Mouse (Mus musculus): ENCODE data around the gene Vmn2r4. TPM values are rescaled to one million over a fixed set of nuclear protein-coding genes. Genes with fewer than 3 reads are reported as not detected.
A peak's percentile ranks its signal among the peaks of the same experiment; 100 is the strongest.
"Not testable (repeated sequence)": the region's sequence is repeated elsewhere in the genome, so short reads cannot be mapped to it uniquely, and the experiment has no call there.

Vmn2r4 gene
- not detected in 2 replicates for polyA plus RNA-seq (2015; fragmentation: Nextera tagmentation; extraction: Ambion mirVana)

DNA sequence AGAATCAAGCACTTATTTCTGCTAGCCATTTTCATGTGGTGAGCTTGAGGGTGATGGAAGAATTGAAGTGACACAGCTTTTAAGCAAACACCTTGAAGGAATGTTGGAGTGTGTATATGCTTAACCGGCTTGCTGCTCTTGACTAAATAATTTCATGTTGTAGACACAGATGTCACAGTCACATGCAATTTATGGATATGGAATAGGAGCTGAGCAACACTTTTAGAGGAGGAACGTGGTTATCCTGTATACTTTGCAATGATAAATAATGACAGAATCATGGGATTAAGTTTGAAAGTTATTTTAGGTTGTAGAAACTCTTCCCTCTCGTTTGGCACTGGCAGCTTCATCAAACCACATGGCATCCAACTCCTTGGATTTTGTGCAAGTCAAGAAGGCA lies at the start of gene Vmn2r4:
Vmn2r4 (minus strand) TSS at position 101 of the 400 bp plus-strand sequence.
- not testable (repeated sequence) for ATAC-seq (ENCODE audit: low FRiP score)
- 82% methylated on average over 3 of the region's 3 CpGs for WGBS

DNA sequence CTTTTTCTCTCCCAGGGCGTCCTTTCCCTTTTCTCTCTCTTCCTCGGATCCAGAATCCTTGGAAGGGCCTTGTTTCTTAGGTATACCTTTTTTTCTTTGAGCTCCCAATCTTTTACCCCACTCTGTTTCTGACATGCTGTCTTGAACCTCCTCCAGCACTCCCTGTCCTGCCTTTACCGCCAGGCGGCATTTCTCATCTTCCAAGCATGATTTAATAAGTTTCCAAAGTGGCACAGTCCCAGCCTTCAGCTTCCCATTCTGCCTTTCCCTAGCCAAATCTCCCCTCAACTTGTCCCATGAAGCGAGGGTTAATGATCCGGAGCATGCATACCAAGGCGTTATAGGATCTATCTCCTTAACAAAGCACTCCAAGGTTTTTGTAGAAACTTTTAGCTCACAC lies 19.1 kb upstream of the Vmn2r4 start:
- H3K9ac ChIP-seq (replicated peaks); H3K4me3 ChIP-seq (replicated peaks); H3K4me2 ChIP-seq; H3K9me3 ChIP-seq (replicated peaks); H3K27me3 ChIP-seq (replicated peaks); ATAC-seq (ENCODE audit: low FRiP score); H3K36me3 ChIP-seq; H3K27ac ChIP-seq (replicated peaks); H3K4me1 ChIP-seq: not testable (repeated sequence)
- WGBS, result 91% methylated on average over 7 of the region's 7 CpGs

More for the DNA sequence above, at the start of gene Vmn2r4:
- H3K4me3 ChIP-seq (replicated peaks); H3K36me3 ChIP-seq; H3K9me3 ChIP-seq (replicated peaks); H3K4me1 ChIP-seq; H3K9ac ChIP-seq (replicated peaks); H3K27me3 ChIP-seq (replicated peaks); H3K27ac ChIP-seq (replicated peaks); H3K4me2 ChIP-seq: not testable (repeated sequence)

DNA sequence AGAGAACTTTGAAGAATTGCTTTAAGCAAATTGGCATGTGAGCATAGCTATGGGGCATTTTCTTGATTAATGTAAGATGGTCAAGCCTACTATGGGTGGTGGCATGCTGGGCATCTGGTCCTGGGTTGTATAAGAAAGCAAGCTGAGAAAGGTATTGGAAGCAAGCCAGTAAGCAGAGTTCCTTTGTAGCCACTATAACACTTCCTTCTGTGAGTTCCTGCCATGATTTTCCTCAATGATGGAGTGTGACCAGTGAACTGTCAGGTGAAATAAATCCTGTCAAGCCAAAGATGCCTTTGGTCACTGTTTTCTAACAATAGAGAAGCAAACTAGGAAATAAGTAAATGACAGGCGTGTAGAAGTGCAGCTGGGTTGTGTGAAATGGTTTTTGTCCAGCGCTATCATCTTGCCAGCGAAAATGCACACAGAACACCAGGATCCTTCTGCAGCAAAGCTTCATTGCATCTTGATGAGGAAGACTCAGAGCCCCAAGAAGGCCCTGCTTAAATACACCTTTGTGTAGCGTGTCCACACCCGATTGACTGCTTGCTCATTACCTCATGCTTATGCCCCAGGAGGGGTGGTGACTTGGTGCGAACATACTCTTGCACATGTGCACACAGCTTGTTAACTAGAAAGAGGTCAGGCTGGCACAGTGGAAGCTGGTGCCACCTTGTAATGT lies 13.1 kb upstream of the Vmn2r4 start:
- not testable (repeated sequence) for H3K4me3 ChIP-seq (replicated peaks); H3K4me2 ChIP-seq; H3K27ac ChIP-seq (replicated peaks); H3K27me3 ChIP-seq (replicated peaks); H3K36me3 ChIP-seq; H3K4me1 ChIP-seq; H3K9ac ChIP-seq (replicated peaks); H3K9me3 ChIP-seq (replicated peaks)
- peak; percentile 41; the same call in 1 of the 2 replicates for ATAC-seq (ENCODE audit: low FRiP score)
- WGBS, result 40% methylated on average over 6 of the region's 6 CpGs

DNA sequence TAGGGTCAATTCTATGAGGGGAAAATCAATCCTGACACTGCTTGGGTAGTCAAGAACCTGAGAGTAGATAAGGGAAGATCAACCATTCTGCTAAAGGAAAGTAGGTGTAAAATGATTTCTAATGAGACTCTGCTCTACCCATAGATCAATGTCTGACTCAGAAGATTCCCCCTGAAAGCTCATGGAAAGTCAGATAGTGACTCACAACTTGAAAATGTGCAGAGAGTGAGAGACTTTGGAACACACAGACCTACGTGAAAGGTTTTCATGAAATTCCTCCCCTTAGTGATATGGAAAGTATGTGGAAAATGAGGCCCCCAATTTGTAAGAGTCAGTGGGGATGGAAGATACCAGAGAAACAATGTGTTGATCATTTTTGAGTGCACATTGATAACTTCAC lies 7.0 kb upstream of the Vmn2r4 start:
- H3K27ac ChIP-seq (replicated peaks); H3K9ac ChIP-seq (replicated peaks); H3K36me3 ChIP-seq; ATAC-seq (ENCODE audit: low FRiP score); H3K4me1 ChIP-seq; H3K9me3 ChIP-seq (replicated peaks); H3K27me3 ChIP-seq (replicated peaks); H3K4me2 ChIP-seq; H3K4me3 ChIP-seq (replicated peaks): not testable (repeated sequence)
- WGBS, result 92% methylated on average over 1 of the region's 1 CpGs

DNA sequence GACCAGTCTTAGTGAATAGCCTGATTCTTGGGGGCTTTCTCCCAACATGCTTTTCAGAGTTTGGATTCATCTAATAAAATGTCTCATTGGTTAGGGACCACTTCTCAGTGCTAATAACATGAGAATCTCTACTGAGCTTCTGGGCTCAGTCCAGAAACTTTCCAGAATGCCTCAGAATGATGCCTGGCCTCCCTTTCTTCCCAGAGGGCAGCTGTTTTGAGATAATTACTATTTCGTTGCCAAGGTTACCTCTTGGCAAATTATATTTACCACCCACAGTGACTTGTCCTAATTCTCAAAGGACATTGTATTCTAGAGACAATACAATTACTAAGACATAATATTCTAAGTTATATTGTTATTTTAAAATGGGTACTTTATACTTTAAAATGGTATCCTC lies 2.3 kb upstream of the Vmn2r4 start:
- H3K9ac ChIP-seq (replicated peaks); H3K4me1 ChIP-seq; H3K9me3 ChIP-seq (replicated peaks); H3K4me2 ChIP-seq; H3K27me3 ChIP-seq (replicated peaks); H3K27ac ChIP-seq (replicated peaks); H3K4me3 ChIP-seq (replicated peaks); H3K36me3 ChIP-seq; ATAC-seq (ENCODE audit: low FRiP score): not testable (repeated sequence)
- 63% methylated on average over 1 of the region's 1 CpGs for WGBS

GRCm38 (mm10) chr3:64414253-64414652 lies 915 bp downstream of the Vmn2r4 start:
- not testable (repeated sequence) for H3K36me3 ChIP-seq; H3K9ac ChIP-seq (replicated peaks); ATAC-seq (ENCODE audit: low FRiP score); H3K27ac ChIP-seq (replicated peaks); H3K4me3 ChIP-seq (replicated peaks); H3K9me3 ChIP-seq (replicated peaks); H3K27me3 ChIP-seq (replicated peaks); H3K4me2 ChIP-seq; H3K4me1 ChIP-seq

DNA sequence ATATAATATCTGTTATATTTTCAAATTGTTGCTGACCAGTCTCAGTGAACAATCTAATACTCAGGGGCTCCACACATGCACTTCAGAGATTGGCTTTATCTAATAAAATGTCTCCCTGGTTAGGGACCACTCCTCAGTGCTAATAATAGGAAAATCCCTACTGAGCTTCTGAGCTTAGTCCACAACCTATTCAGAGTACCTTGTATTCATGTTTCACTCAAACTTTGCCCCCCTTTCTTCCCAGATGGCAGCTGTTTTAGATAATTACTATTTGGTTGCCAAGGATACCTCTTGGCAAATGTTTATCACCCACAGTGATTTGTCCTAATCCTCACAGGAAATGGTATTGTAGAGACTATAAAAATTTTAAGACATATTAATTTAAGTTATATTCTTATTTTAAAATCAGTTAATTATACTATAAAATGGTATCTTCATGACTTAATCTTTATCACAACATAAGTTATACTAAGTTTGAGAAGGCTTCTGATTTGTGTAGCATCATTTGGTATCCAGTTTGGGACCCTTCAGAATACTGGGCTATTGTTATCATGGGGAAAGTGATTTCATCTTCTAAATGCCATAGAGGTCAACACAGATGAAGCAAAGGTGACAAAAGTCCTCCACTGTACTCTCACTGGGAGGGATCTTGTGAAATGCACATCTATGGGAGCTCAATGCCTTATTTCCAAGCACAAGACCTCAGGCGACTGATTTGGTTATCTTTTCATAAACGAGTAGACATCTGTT lies 55.7 kb downstream of the Vmn2r4 start:
- WGBS, result 64% methylated on average over 2 of the region's 2 CpGs

More for the DNA sequence above, 55.7 kb downstream of the Vmn2r4 start:
- Histone ChIP-seq H3K4me1 (no peaks in the 10 kb centered on the region), H3K4me3 (replicated peaks) (no peak overlapping the region), H3K9me3 (replicated peaks) (no peaks in the 10 kb centered on the region), H3K27me3 (replicated peaks) (no peaks in the 10 kb centered on the region), H3K36me3 (no peaks in the 10 kb centered on the region), H3K4me2 (no peak overlapping the region), H3K27ac (replicated peaks) (no peak overlapping the region), H3K9ac (replicated peaks) (no peak overlapping the region)
- ATAC-seq (ENCODE audit: low FRiP score), result no peak

Other genes starting within 250 kb of the Vmn2r4 start
- 0.01 TPM in 1 of 2 replicates, not detected in the other for gene Vmn2r3, start 125.7 kb downstream of the Vmn2r4 start, polyA plus RNA-seq (2015; fragmentation: Nextera tagmentation; extraction: Ambion mirVana)
- not detected in 2 replicates for gene Vmn2r5, start 94.5 kb upstream of the Vmn2r4 start, polyA plus RNA-seq (2015; fragmentation: Nextera tagmentation; extraction: Ambion mirVana)
- not detected in 2 replicates for gene Vmn2r6, start 150.5 kb upstream of the Vmn2r4 start, polyA plus RNA-seq (2015; fragmentation: Nextera tagmentation; extraction: Ambion mirVana)

Measured in neural tube, embryonic 15.5 days (tissue).